Mouse (Mus musculus): ENCODE measurements around the gene Ffar3.

- TF ChIP-seq CTCF (conservative IDR thresholded peaks at IDR 0.05; ENCODE audit: insufficient read depth, insufficient read length, low read depth, low read length), result no peak
- TF ChIP-seq POLR2A (IDR thresholded peaks at IDR 0.05; ENCODE audit: low read depth, low read length), result no peak
Observed at GRCm38 (mm10) chr7:30826660-30827059, 29.3 kb downstream of the Ffar3 start.

Measured in kidney, adult 2 months (tissue).